Mouse (Mus musculus): ENCODE measurements around the gene Litaf. TPM values are rescaled to one million over a fixed set of nuclear protein-coding genes. Genes with fewer than 3 reads are reported as not detected.

Litaf gene
- total and polyA plus RNA-seq, 3 experiments, result 25.7 to 50.1 TPM; not detected in 1

DNA sequence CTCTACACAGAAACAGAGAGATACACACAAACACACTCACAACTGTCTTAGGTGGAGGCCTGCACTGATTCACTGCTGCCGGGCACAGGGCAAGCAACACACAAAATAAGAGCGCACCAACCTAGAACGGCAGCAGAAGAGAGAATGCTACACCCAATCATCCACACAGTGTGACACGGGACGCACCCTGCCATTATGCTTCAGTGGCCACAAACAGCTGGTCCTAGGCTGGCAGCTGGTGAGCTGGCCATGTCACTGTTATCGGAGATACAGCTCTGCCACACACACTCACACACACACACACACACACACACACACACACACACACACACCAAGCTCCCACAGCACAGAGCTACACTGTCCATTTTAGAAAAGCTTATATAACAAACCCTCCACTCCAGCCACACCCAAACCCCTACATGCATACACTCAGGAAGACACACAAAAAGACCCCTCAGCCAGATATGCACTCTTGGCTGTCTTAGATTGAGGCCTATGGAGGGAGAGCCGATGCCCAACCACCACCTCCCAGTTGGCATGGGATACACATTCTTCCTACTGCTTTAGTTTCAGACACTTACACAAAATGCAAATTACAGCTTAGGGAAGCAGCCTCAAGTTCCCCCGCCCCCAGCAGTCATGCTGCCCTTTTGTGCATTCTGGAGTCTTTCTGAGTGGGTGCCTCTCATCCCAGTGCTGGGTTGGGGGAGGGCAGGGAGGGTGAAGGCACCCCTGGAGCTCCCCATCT is 108.8 kb downstream of the Litaf start:
- no peak overlapping the region for H3K4me3 ChIP-seq (ENCODE audit: control insufficient read depth in 1 of 2, insufficient read depth in 1 of 2, low read depth in 2 of 2, low read length in 2 of 2)

GRCm38 (mm10) chr16:10955078-10955477 is 110.9 kb downstream of the Litaf start:
- Histone ChIP-seq H3K27ac (ENCODE audit: control insufficient read depth, low read depth, low read length) (no peak overlapping the region), H3K4me3 (ENCODE audit: control insufficient read depth in 1 of 2, insufficient read depth in 1 of 2, low read depth in 2 of 2, low read length in 2 of 2) (no peak overlapping the region), H3K27me3 (ENCODE audit: control insufficient read depth in 1 of 2, insufficient read depth in 2 of 2, low read length in 2 of 2) (no peaks in the 10 kb centered on the region), H3K4me1 (ENCODE audit: control insufficient read depth in 1 of 2, insufficient read depth in 2 of 2, low read length in 2 of 2) (no peaks in the 10 kb centered on the region), H3K36me3 (ENCODE audit: control insufficient read depth in 1 of 2, insufficient read depth in 2 of 2, low read length in 2 of 2) (peaks cover 0 to 1% of the 10 kb centered on the region in 2 experiments; a peak in 1 of 4 replicates), H3K9me3 (replicated peaks; ENCODE audit: insufficient read depth, low read length) (no peaks in the 10 kb centered on the region), H3K9ac (ENCODE audit: control insufficient read depth, low read depth, low read length, poor library complexity, severe bottlenecking) (no peak overlapping the region), H3K79me2 (ENCODE audit: control insufficient read depth, insufficient read depth, low read length, poor library complexity) (no peaks in the 10 kb centered on the region)
- TF ChIP-seq POLR2AphosphoS2 (IDR thresholded peaks at IDR 0.05; ENCODE audit: low read length) (no peak), POLR2AphosphoS5 (IDR thresholded peaks at IDR 0.05; ENCODE audit: borderline replicate concordance, low read depth, low read length) (no peak), BHLHE40 (IDR thresholded peaks at IDR 0.05; ENCODE audit: borderline replicate concordance, low read depth, low read length) (no peak), UBTF (IDR thresholded peaks at IDR 0.05; ENCODE audit: borderline replicate concordance, insufficient read depth, low read depth, low read length) (no peak), ELF1 (IDR thresholded peaks at IDR 0.05; ENCODE audit: low read depth, low read length) (no peak), MAZ (IDR thresholded peaks at IDR 0.05; ENCODE audit: low read depth, low read length) (no peak)
- no peak for DNase-seq (ENCODE audit: low read depth, low spot score)

More for the DNA sequence above, 108.8 kb downstream of the Litaf start:
- DNase-seq (ENCODE audit: low read depth, low spot score), result no peak
- Histone ChIP-seq H3K36me3 (ENCODE audit: control insufficient read depth in 1 of 2, insufficient read depth in 2 of 2, low read length in 2 of 2) (peaks cover 3 to 6% of the 10 kb centered on the region in 2 experiments), H3K9me3 (replicated peaks; ENCODE audit: insufficient read depth, low read length) (no peaks in the 10 kb centered on the region), H3K27ac (ENCODE audit: control insufficient read depth, low read depth, low read length) (no peak overlapping the region), H3K9ac (ENCODE audit: control insufficient read depth, low read depth, low read length, poor library complexity, severe bottlenecking) (no peak overlapping the region), H3K27me3 (ENCODE audit: control insufficient read depth in 1 of 2, insufficient read depth in 2 of 2, low read length in 2 of 2) (no peaks in the 10 kb centered on the region), H3K79me2 (ENCODE audit: control insufficient read depth, insufficient read depth, low read length, poor library complexity) (no peaks in the 10 kb centered on the region), H3K4me1 (ENCODE audit: control insufficient read depth in 1 of 2, insufficient read depth in 2 of 2, low read length in 2 of 2) (peaks cover 0 to 6% of the 10 kb centered on the region in 2 experiments; a peak in 2 of 4 replicates)
- TF ChIP-seq BHLHE40 (IDR thresholded peaks at IDR 0.05; ENCODE audit: borderline replicate concordance, low read depth, low read length) (no peak), RAD21 (IDR thresholded peaks at IDR 0.05; ENCODE audit: low read depth, low read length) (no peak), HCFC1 (IDR thresholded peaks at IDR 0.05; ENCODE audit: low read depth, low read length) (no peak), TBP (IDR thresholded peaks at IDR 0.05; ENCODE audit: low read depth, low read length) (no peak), RCOR1 (IDR thresholded peaks at IDR 0.05; ENCODE audit: low read depth, low read length) (no peak), ZNF384 (IDR thresholded peaks at IDR 0.05; ENCODE audit: low read depth, low read length) (no peak), GATA1 (IDR thresholded peaks at IDR 0.05; ENCODE audit: low read depth, low read length) (no peak), SMC3 (IDR thresholded peaks at IDR 0.05; ENCODE audit: low read depth, low read length) (no peak), USF2 (IDR thresholded peaks at IDR 0.05; ENCODE audit: borderline replicate concordance in 1 of 2, insufficient read depth in 1 of 2, low read depth in 1 of 2, low read length in 2 of 2) (no peak), CTCF (IDR thresholded peaks at IDR 0.05 in 2 of 3, conservative IDR thresholded peaks at IDR 0.05 in 1 of 3; ENCODE audit: control insufficient read depth in 1 of 3, insufficient read depth in 1 of 3, low read depth in 2 of 3, low read length in 3 of 3, poor library complexity in 1 of 3, severe bottlenecking in 1 of 3) (no peak), POLR2A (IDR thresholded peaks at IDR 0.05; ENCODE audit: control insufficient read depth in 1 of 2, insufficient read depth in 1 of 2, low read depth in 1 of 2, low read length in 2 of 2, poor library complexity in 1 of 2) (no peak), EP300 (IDR thresholded peaks at IDR 0.05; ENCODE audit: low read depth in 1 of 2, low read length in 2 of 2) (no peak), NELFE (IDR thresholded peaks at IDR 0.05; ENCODE audit: low read depth, low read length) (no peak), E2F4 (IDR thresholded peaks at IDR 0.05; ENCODE audit: borderline replicate concordance, low read depth, low read length) (no peak), SIN3A (IDR thresholded peaks at IDR 0.05; ENCODE audit: low read length) (no peak), CHD1 (IDR thresholded peaks at IDR 0.05; ENCODE audit: low read depth, low read length) (no peak), MXI1 (IDR thresholded peaks at IDR 0.05; ENCODE audit: low read depth, low read length) (no peak), MYC (IDR thresholded peaks at IDR 0.05; ENCODE audit: low read depth, low read length) (no peak), ELF1 (IDR thresholded peaks at IDR 0.05; ENCODE audit: low read depth, low read length) (no peak), MAFK (IDR thresholded peaks at IDR 0.05; ENCODE audit: borderline replicate concordance, low read depth, low read length) (no peak)

Data from MEL (cell line).